Mouse (Mus musculus) E14TG2a.4 (cell line): ENCODE data around the gene B230217C12Rik.

ENCODE experiments used
- CTCF ChIP-seq: conservative IDR thresholded peaks from 2 replicates; pipeline ENCODE4 v1.5.1; 2014; ENCODE audit warnings: low read length
- POU5F1 ChIP-seq: IDR thresholded peaks from 2 replicates; pipeline ENCODE4 v1.6.1; 2014; ENCODE audit warnings: low read length, borderline replicate concordance

DNA sequence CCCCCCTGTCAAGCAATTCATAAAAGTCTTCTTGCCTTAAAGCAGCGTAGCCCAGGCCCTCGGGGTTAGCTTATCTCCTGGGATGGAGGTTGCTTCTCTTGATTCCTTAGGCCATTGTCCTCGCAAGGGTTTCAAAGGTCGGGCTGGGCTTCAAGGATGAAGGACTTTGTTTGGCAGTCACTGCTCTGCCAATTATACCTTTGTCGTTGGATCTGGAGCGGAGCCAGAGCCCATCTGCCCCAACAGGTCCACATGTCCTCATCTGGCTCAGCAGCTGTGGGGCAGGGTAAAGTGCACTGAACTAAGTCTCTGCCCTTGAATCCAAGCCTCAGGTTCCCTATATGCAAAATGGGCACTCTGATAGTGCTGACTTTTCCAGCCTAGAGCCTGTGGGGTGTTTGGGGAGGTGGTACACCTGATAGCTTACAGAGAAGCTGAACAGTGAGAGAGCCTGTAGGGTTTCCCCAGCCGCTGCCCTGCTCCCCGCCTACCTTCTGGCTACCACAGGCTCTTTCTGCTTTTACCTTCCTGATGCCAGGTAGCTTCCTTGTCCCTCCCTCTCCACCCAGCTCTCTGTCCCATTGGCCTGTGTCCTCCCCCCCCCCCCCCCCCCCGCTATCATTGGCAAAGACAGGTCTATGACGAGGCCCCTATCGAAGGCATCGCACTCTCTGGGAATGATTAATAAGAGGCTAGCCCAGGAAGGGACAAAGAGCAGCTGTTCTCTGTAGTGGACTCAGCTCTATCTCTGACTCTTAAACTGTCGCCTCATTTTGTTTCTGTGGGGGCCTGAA lies 28.8 kb upstream of the B230217C12Rik start:
- TF ChIP-seq CTCF (no peak), POU5F1 (no peak)
